Mouse (Mus musculus) CH12.LX (cell line): ENCODE results near the gene Gjc1.

Experiments used
- CHD2 ChIP-seq: IDR thresholded peaks from 2 replicates; pipeline ENCODE4 v1.6.1; 2011; ENCODE audit warnings: low read length, improper control_type of control experiment
- CTCF ChIP-seq, 2 experiments: IDR thresholded peaks in 1 of 2; conservative IDR thresholded peaks in 1 of 2; 2 replicates each; pipeline ENCODE4 v1.5.1; 2011 to 2012; ENCODE audit warnings: low read depth in 2 of 2, low read length in 2 of 2, improper control_type of control experiment in 1 of 2, inconsistent platforms in 1 of 2, mild to moderate bottlenecking in 1 of 2, moderate library complexity in 1 of 2
- EP300 ChIP-seq: IDR thresholded peaks from 2 replicates; pipeline ENCODE4 v1.6.1; 2011; ENCODE audit warnings: low read length, improper control_type of control experiment
- POLR2A ChIP-seq: IDR thresholded peaks from 2 replicates; pipeline ENCODE4 v1.6.1; 2011; ENCODE audit warnings: low read depth, mild to moderate bottlenecking, improper control_type of control experiment, low read length
- RAD21 ChIP-seq: IDR thresholded peaks from 2 replicates; pipeline ENCODE4 v1.6.1; 2011; ENCODE audit warnings: low read depth, mild to moderate bottlenecking, low read length, improper control_type of control experiment, moderate library complexity
- RCOR1 ChIP-seq: conservative IDR thresholded peaks from 2 replicates; pipeline ENCODE4 v1.6.1; 2012; ENCODE audit warnings: low read depth, mild to moderate bottlenecking, inconsistent platforms, low read length, improper control_type of control experiment
- TCF12 ChIP-seq: IDR thresholded peaks from 2 replicates; pipeline ENCODE4 v1.6.1; 2014; ENCODE audit warnings: low read depth, mild to moderate bottlenecking, inconsistent platforms, low read length, improper control_type of control experiment
- USF1 ChIP-seq: IDR thresholded peaks from 2 replicates; pipeline ENCODE4 v1.6.1; 2014; ENCODE audit warnings: low read depth, mild to moderate bottlenecking, inconsistent platforms, low read length, improper control_type of control experiment
- ZC3H11A ChIP-seq: IDR thresholded peaks from 2 replicates; pipeline ENCODE4 v1.6.1; 2012; ENCODE audit warnings: low read depth, mild to moderate bottlenecking, inconsistent platforms, low read length, improper control_type of control experiment

DNA sequence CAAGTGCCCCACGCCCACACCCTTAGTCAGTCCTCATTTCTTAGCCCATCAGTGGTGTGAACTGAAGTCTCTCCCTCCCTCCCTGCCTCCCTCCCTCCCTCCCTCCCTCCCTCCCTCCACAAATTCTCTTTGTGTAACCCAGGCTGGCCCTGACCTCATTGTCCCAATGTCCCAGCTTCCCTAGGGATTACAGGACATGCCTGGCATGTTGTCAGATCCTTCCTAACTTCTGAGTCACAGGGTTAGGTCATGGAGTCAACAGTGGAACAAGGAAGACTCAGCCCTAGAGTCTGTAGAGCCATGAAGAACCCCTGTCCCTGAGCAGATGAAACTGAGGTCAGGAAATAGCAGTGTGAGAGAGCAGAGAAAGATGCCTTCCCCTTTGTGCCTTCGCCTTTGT lies 69.8 kb downstream of the Gjc1 start:
- TF ChIP-seq EP300, result no peak
- TF ChIP-seq RCOR1, result no peak
- no peak for TF ChIP-seq USF1
- TF ChIP-seq TCF12, result no peak
- TF ChIP-seq POLR2A, result no peak
- TF ChIP-seq CHD2, result no peak
- no peak for TF ChIP-seq RAD21
- TF ChIP-seq ZC3H11A, result no peak
- TF ChIP-seq CTCF (conservative IDR thresholded peaks at IDR 0.05 in 1 of 2, IDR thresholded peaks at IDR 0.05 in 1 of 2; ENCODE audit: low read depth in 2 of 2, low read length in 2 of 2), result no peak
